Mouse (Mus musculus): ENCODE data around the gene Bbs7.
"Not testable (repeated sequence)": the region's sequence is repeated elsewhere in the genome, so short reads cannot be mapped to it uniquely, and the experiment has no call there.

Bbs7 gene

DNA sequence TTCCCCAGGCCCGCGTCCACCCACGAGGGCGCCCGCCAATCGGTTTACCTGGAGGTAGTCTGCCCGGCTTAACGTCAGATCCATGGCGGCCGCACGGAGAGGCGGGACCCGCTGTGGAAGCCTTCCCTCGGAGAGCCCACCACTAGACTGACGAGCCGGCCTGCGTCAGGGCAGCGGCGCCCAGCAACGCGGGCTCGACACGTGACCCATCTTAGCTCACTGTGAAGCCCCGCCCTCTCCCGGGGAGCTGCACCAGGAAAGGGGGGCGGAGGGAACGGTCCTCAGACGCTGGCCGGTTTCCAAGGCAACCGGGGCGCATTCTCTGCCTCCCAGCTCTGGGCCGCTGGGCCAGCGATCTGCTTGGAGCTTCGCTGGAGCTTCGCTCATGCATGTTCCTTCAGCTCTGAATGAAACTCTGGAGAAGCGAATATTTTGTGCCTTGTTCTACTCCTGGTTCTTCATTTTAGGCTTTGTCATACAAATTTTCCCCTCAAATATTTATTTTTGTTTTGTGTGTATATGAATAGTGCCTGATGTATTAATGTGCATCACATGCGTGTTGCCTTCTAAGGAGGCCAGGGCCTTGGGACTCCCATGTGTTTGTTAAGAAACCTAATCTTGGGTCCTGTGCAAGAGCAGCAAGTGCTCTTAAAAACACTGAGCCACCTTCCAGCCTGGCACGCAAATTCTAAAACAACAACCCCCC is at the start of gene Bbs7:
Bbs7 (minus strand) TSS at position 276 of the 706 bp plus-strand sequence.
- peak; percentile 99 for DNase-seq

DNA sequence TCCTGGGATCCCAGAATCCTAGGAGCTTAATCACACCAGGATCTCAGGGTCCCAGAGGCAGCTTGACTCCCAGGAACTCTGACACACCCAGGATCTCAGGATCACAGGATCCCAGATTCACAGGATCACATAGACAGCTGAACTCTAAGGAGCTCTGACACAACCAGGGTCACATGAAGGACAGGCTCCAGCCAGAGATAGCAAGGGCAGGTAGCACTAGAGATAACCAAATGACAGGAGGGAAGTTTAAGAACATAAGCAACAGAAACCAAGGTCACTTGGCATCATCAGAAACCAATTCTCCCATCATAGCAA is 31.9 kb upstream of the Bbs7 start:
- DNase-seq = not testable (repeated sequence)

DNA sequence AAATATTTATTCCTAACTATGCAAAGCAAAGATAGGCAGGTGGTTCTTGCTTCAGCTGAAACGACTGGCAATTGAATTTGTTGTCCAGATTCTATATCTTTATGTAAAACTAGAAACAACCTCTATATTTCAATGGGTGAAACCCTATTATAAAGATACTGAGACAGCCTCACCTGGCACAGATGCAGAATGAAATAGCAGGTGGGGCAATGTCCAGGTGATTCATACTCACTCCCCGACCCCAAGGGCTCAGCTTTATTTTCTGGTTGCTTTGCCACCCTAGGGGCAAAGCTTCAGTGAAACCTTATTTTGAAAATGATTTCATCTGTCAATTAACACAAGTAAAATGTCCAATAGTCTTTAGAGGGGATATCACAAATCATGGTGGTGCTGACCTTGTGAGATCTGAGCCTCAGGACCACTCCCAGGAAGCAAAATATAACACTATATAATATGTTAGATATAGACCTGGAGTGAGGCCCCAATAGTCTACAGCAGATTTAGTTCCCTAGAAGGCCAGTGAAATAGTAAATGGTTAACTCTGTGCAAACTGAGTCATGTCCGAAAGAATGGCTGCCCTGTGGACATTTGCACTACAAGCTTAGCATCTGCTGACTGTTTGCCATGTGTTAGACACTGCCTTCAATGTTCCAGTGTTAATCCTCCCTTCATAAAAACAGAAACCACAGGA is 31.4 kb upstream of the Bbs7 start:
- no peak for DNase-seq

DNA sequence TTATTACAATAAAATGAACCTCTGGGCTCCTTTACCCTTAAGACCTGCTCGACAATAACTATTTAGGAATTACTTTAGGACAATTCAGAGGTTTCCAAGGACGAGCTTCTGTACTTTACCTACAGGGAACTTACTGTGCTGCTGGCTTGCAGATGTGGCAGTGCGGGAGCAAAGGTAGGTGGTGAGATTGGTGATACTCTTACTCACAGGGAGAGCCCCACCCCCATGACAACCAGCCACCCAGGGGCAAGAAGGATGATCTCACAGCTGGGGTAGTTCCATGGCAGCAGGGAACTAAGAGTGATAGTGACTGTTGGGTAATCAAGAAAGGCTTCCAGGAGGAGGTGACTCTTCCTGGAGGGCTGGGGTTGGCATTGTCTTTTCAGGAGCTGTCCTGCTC is 30.1 kb upstream of the Bbs7 start:
- no peak for DNase-seq

DNA sequence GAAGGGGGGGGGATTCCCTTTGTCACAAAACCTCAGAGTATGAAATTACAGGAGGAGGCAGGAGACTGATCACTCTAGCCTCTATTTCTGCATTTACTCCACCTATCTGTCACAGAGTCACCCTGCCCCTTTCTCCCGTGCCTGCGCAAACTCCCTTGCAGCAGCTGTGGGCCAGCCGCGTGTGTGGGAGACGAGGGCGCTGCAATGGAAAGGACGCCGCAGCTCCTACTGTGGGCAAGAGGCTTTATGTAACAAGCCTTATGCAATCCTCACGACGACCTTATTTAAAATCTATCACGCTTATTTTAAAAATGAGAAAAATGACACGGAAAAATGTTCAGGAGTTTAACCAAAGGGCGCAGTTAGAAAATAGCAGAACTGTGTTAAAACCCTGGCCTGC is 29.5 kb upstream of the Bbs7 start:
- no peak for DNase-seq

DNA sequence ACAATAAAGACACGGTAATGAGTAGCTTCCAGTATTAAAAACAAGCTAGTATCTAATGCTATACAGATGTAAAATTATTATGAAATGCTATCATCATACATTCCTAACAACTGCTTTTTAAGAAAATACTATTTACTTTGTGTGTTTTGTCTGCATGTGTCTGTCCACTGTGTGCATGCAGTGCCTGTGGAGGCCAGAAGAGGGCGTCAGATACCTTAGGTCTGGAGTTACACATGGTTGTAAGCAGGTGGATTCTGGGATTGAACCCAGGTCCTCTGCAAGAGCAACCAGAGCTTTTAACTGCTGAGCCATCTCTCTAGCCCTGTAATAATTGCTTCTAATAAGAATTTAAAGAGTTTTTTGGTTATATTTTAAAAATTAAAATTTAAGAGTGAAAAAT is 27.5 kb upstream of the Bbs7 start:
- no peak for DNase-seq

DNA sequence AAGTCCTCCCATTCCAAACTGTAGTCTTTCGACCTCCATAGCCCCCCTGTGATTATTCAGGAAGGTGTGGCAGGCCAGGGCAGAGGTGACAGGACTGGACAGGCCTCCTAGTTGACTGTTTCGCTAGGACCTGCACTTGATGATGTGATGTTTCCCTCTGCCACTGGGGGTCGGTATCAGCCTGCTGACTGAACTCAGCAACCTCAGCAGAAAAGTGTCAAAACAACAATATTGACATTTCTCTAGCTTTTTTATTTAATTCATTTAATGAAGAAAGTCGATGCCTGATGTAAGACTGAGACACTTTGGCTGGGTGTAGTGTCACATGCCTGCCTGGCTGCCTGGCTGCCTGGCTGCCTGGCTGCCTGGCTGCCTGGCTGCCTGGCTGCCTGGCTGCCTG is 22.2 kb upstream of the Bbs7 start:
- DNase-seq = no peak

DNA sequence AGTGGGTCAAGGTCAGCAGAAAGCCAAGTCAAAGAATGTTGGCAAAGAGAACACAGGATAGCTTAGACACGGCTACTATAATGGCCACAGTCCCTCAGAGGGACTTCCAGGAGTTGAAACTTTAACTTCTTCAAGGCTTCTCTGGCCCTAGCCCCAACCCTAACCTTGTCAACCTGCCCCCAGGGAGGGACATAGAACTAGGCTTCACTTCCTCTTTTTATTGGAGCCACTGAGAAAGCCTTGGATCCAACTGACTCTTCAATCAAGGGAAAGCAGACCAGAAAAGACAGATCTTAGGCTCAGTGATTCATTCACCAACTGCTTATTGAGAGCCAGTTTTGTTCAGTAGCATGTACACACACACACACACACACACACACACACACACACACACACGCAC is 13.5 kb upstream of the Bbs7 start:
- DNase-seq = no peak

DNA sequence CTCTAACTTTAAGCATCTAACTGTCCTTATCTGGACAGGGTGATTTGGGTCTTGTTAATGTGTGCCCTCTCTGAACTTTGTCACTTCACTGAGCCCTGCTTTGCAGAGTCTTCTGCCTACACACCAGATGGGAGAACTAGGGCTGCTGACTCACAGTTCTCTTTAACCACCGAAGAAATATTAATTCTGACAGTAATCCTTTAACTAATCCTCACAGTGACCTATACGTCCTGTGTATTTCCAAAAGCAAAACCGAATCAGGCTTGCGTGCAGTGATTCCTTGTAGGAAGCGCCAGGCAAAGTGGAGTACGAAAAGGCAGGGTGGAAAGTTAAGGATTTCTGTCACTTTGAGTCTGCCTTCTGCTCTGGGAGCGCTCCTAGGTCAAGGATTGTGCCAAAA is 4.9 kb upstream of the Bbs7 start:
- no peak for DNase-seq

DNA sequence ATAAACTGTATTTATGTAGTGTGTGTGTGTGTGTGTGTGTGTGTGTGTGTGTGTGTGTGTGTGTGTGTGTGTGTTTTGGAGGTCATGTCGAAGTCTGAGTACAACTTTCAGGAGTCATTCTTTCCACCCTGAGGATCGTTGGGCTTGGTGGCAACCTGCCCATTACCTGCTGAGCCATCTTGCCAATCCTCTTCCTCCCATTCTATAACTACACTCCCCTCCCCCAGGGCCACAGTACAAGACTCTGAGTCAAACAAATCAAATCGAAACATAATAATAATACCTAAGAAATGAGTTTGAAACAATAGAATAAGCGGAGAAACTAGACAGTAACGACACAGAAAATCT is 605 bp upstream of the Bbs7 start:
- no peak for DNase-seq

DNA sequence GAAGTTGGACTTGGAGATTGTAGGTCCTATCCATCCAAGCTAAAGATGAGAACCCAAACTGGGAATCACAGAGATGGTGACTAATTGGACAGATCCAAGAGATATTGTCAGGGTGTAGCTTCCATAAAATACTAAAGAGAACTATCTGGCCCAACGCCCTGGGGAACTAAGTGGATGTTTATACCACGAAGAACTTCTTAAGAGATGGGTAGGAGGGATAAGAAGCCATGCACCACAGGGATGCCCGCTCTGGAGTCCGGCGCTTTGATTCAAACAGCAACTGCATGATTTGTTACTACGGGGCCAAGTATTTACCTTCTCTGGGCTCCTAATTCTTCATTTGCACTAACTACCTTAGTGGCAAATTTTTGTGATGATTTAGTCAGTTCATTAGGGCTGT is 590 bp downstream of the Bbs7 start:
- no peak for DNase-seq

DNA sequence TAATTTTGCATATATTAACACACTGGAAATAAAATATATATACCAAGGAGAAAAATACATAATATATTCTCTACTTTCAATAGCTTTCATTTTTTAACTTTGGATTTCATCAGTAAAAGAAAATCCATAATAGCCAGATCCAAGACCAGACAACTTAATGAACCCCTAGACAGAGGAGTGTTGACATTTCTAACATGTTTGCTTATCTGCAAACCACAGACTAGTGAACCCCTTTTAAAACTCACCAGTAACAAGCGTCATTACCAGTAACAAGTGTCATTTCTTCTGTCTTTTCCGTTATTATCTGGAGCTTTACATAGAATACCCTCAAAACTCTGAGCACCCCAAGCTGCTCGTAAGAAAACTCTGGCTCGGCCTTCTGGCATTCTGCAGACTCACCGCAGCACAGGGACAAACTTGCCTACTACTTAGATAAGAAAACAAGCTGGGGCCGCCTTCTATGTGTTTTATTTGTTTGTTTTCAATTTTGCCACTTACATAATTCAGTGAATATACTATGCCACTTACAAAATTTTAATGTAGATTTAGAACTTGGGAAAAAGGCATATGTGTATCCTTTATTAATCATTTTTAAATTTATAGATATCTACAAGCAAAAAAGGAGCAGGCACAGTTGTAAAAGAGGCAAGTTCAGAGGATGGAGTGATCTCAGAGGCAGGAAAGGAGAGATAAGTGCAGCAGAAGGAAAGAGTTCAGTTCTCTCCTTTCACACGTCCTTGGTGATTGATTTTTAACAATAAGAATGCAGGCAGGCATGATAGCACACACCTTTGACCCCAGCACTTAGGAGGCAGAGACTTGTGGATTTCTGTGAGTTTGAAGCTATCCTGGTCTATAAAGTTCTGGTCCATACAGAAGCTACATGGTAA is 7.1 kb downstream of the Bbs7 start:
- no peak for DNase-seq

DNA sequence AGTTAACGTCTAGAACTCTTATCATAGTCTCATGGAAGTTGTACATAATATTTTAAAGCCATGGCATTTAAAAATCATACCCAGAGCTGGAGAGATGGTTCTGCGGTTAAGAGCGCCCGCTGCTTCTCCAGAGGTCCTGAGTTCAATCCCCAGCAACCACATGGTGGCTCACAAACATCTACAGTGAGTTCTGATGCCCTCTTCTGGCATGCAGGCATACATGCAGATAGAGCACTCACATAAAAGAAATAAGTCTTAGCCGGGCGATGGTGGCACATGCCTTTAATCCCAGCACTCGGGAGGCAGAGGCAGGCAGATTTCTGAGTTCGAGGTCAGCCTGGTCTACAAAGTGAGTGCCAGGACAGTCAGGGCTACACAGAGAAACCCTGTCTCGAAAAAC is 13.5 kb downstream of the Bbs7 start:
- DNase-seq = not testable (repeated sequence)

DNA sequence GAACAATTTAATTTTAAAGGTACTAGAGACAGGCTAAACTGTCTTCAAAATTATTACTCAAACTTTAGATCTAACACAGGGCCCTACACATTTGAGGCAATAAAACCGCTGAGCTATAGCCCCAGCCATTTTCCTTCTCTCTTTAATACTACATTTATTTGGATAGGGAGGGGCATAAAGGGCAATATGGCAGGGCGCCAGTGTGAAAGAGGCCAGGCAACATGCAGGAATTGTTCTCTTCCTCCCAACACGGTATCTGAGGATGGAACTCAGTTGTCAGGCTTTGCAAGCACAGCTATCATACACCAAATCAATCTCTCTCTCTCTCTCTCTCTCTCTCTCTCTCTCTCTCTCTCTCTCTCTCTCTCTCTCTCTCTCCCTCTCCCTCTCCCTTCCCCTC is 14.5 kb downstream of the Bbs7 start:
- no peak for DNase-seq

DNA sequence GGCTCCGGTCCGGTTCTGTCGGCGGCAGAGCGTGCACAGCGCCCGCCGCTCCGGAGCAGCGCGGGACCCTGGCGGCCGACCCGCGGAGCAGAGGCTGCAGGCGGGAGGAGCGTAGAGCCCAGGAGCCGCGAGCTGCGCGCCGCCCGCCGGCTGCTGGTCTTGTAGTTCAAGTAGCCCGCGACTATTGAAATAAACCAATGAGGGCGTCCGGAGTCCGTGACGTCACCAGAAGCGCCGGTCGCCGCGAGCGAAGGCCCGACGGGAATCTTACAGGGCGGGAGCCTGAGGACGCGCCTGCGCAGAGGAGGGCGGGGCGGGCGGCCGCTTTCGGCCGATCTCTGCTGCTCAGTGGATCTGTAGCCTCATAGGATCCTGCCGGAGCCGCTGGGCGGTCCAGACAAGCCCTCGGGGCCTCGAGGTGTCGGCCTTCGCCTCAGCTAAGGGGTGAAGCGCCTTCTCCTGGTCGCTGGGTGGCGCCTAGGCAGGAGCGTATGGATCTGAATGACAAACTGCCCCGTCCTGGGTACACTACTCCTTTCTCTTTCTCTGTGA is 41.4 kb downstream of the Bbs7 start, which contains the start of gene Ccna2:
Ccna2 (minus strand) TSS at position 324 of the 552 bp plus-strand sequence.
- peak; percentile 100 for DNase-seq

DNA sequence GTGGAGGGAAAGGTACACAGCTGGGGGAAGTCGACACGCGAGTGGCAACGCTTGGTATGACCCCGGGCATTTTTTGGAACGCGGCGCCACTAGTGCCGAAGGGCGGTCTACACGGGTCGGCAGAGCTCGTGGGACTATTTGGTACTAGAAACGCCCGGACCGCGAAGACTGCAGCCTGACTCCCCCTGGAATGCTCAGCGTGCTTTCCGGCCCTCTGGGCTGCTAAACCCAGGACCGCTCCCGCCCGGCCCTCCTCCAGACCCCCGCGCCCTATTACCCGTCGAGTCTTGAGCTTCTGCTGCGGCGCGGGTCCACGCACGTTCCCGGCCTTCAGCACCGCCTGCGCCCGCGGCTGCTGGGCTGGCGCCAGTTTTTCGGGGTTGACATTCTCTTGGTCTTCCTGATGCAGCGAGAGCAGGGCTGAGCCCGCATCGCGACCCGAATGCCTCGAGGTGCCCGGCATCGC is 41.9 kb downstream of the Bbs7 start:
- no peak for DNase-seq

DNA sequence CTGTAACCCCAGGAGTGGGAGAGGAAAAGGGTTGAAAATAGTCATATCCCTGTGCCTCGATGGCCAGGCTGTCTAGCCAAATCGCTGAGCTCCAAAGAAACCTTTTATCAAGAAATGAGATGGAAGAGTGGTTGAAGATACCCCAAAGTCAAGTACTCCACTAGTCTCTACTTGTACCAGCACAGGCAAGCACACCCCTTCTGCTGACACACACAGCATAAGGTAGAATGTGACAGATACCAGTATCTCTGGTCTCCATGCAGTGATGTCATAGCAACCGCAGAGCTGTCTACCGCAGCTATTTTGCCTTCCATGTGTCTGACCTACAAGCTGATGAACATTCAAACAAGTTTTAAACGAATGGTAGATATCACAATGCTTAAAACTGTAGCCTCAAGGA is 43.4 kb downstream of the Bbs7 start:
- peak; percentile 64 for DNase-seq

DNA sequence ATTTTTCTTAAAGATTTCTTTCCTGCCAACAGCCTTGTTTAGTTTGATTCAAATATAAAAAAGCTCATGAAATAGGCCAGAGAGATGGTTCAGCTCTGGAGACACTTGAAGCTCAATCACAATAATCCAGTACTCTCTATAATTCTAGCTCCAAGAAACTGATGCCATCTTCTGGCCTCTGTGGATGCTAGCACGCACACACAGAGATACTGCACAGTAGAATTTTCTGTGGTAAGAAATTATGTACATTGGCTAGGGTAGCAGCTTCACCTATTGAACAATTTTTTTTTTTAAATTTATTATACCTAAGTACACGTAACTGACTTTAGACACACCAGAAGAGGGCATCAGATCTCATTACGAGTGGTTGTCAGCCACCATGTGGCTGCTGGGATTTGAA is 49.6 kb downstream of the Bbs7 start:
- DNase-seq = peak; percentile 37

DNA sequence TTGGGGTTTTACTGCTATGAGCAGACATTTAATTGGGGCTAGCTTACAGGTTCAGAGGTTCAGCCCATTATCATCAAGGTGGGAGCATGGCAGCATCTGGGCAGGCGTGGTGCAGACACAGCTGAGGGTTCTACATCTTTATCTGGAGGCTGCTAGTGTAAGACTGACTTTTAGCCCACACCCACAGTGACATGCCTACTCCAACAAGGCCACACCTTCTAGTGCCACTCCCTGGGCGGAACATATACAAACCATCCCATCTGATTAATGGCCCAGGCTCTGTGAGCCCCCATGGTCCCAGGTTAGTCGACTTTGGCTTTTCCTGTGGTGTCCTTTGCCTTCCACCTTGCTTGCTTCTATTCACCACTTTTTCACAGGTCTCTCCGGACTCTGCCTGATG is 53.7 kb downstream of the Bbs7 start:
- DNase-seq = no peak

DNA sequence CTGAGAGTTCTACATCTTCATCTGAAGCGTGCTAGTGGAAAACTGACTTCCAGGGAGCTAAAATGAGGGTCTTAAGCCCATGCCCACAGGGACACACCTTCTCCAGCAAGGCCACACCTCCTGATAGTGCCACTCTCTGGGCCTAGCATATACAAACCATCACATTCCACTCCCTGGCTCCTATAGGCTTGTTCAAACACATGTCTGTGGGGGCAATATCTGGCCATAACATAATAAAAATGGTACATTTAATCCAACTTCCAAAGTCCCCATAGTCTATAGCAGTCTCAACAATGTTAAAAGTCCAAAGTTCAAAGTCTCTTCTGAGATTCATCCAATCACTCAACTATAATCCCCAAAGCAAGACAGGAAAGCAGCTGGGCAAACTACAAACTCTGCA is 55.7 kb downstream of the Bbs7 start:
- DNase-seq = peak; percentile 37

DNA sequence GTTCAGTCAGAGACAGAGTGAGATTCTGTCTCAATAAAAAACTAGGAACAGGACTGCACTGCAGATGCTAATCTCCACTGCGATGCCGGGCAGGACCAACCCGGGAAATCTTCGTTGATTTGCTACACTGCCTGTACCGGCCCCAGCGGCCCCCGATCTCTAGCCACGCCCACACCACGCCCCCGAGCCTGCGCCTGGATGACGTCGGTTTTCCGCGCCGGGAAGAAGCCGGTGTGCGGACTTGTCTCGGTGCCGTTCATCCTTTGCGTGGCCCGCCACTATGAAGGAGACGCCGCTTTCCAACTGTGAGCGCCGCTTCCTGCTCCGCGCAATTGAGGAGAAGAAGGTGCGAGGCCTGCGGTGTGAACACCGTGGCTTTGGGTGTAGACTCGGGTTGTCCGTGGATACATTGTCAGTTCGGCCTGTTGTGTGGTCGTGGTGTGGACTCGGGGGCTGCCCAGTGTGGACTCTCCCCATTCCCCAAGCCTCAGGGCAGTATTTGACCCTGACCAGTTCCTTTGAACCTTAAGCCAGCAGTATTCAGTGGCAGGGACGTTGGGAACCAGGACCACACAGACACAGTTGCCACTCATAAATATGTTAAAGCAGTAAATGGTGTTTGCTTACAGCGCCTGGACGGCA is 60.8 kb downstream of the Bbs7 start, which contains the start of gene Exosc9:
Exosc9 (plus strand) TSS at position 201 of the 642 bp plus-strand sequence.
- DNase-seq = peak; percentile 99

DNA sequence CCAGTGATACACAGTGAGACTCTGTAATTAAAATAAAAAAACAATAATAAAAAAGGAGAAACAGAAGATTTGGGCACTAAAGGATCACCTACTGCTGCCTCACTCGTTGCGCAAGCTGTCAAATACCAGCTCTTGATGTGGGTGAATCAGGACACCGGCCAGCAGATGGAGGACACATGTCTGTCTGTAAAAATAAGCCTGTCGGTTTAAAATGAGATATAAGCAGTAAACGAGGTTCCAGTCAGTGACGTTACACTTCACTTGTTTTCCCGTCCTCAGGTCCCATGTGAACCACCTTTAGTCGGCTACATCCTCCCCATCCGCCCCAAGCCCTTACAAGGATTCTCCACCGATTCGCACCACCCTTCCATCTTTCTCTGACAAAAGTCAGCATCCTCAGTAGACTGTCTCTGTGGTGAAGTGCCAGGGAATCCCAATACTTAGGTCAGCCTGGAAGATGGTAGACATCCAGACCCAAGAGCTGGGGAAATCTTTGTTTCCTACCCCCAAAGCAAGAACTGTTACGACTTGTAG is 61.4 kb downstream of the Bbs7 start:
- DNase-seq = peak; percentile 93

DNA sequence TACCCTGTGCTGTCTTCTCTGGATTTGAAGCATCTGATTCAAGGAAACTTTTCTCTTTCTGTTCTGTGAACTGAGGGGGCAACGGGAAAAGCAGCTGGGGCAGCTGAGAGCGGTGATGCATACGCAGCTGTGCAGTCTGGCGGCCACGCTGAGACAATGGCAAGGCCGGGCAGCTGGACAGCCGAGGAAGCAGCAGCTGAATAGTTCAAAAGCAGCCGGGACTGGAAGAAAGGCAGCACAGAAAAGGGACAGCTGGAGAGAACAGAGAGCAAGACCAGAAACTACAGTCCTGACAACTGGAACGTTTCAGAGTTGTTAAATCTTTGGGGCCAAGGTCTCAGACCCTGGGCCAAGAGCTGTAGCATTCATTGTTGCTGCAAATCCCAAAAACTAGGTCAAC is 61.9 kb downstream of the Bbs7 start:
- peak; percentile 97 for DNase-seq
